Mouse (Mus musculus): ENCODE measurements at regions not wholly inside any gene's neighbourhood (a gene's known extent, or its start where the extent isn't known, plus 50 kb on each side); places are given as distances from the start of the nearest gene placed in this dataset.

DNA sequence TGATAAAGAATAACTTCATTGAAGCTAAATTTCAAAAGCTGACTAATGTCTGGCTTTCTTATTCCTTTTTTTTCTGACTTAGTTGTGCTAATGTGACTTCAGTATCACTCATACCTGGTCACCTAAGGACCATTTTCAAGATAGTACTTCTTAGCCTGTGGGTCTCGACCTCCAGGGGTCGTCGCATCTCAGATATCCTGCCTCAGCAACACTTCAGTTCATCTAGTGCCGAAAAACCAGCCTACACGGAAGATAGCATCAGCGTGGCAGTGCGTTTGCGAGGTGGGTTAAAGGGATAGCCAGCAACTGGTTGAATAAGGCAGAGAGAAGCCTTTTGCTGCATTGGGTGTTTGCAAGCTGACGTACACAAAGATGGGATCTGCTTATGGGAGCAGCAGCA is 62.9 kb upstream of the Tsc22d1 start:
- TF ChIP-seq CTCF (conservative IDR thresholded peaks at IDR 0.05; ENCODE audit: low read length): no peak
- no peak for TF ChIP-seq POU5F1 (IDR thresholded peaks at IDR 0.05; ENCODE audit: borderline replicate concordance, low read length)

Data from E14TG2a.4 (cell line).